Mouse (Mus musculus) kidney, embryonic 15.5 days (tissue): ENCODE results near the gene Traf1. TPM values are rescaled to one million over a fixed set of nuclear protein-coding genes. Genes with fewer than 3 reads are reported as not detected.
A peak's percentile ranks its signal among the peaks of the same experiment; 100 is the strongest.

Experiments used
- ATAC-seq: fragments of 200-750 bp; cut with Nextera tagmentation; replicated peaks from 2 replicates; pipeline ENCODE4 v1.8.0; 2017; ENCODE audit warnings: moderate TSS enrichment; ENCODE audit not compliant: low FRiP score
- H3K27ac ChIP-seq: fragments of 300-500 bp; sonication (generic); 2 replicates; pipeline ENCODE4 v1.5.1; 2015; ENCODE audit warnings: mild to moderate bottlenecking, inconsistent platforms
- H3K27me3 ChIP-seq: fragments of 300-500 bp; sonication (generic); 2 replicates; pipeline ENCODE4 v1.6.1; 2015; ENCODE audit warnings: inconsistent platforms
- H3K36me3 ChIP-seq: fragments of 300-500 bp; sonication (generic); 2 replicates; pipeline ENCODE4 v1.6.1; 2015; ENCODE audit warnings: inconsistent platforms
- H3K4me1 ChIP-seq: fragments of 300-500 bp; sonication (generic); 2 replicates; pipeline ENCODE4 v1.6.1; 2015; ENCODE audit warnings: inconsistent platforms
- H3K4me2 ChIP-seq: fragments of 300-500 bp; sonication (generic); 2 replicates; pipeline ENCODE4 v1.6.1; 2015; ENCODE audit warnings: moderate library complexity, mild to moderate bottlenecking, inconsistent platforms
- H3K4me3 ChIP-seq: fragments of 300-500 bp; sonication (generic); replicated peaks from 2 replicates; pipeline ENCODE4 v1.5.1; 2015; ENCODE audit warnings: mild to moderate bottlenecking, inconsistent platforms
- H3K9ac ChIP-seq: fragments of 300-500 bp; sonication (generic); 2 replicates; pipeline ENCODE4 v1.6.1; 2015; ENCODE audit warnings: mild to moderate bottlenecking, inconsistent platforms
- H3K9me3 ChIP-seq: fragments of 300-500 bp; sonication (generic); replicated peaks from 2 replicates; pipeline ENCODE4 v1.6.1; 2016; ENCODE audit warnings: inconsistent platforms
- WGBS: fragments of 180-500 bp; shearing (Covaris S2); methylation state at CpG from one replicate; pipeline ENCODE4 v1.1.7; 2015; ENCODE audit warnings: mixed read lengths; 5-methylcytosine and 5-hydroxymethylcytosine counted together
- polyA plus RNA-seq: library from polyadenylated mRNA; unstranded; fragments of >200 nt; fragmentation: Nextera tagmentation; extraction: Ambion mirVana; gene quantifications from 2 replicates; pipeline ENCODE4 v1.2.1, GENCODE M21; 2015

The Traf1 gene
- polyA plus RNA-seq, 1 experiment from 2014 or later, result 25.4 TPM

GRCm38 (mm10) chr2:34922729-34923128 lies 38.8 kb downstream of the Traf1 start:
- Histone ChIP-seq H3K4me2 (no peak overlapping the region), H3K9ac (no peak overlapping the region), H3K36me3 (no peaks in the 10 kb centered on the region), H3K27me3 (no peaks in the 10 kb centered on the region), H3K4me1 (no peaks in the 10 kb centered on the region), H3K9me3 (no peaks in the 10 kb centered on the region), H3K27ac (no peak overlapping the region), H3K4me3 (no peak overlapping the region)
- no peak for ATAC-seq
- WGBS, result 13% methylated on average over 2 of the region's 2 CpGs

GRCm38 (mm10) chr2:34920144-34920543 lies 41.4 kb downstream of the Traf1 start:
- Histone ChIP-seq H3K9me3 (no peaks in the 10 kb centered on the region), H3K4me1 (peaks cover under 1% of the 10 kb centered on the region; the same call in 1 of the 2 replicates), H3K27me3 (no peaks in the 10 kb centered on the region), H3K4me2 (no peak overlapping the region), H3K4me3 (no peak overlapping the region), H3K36me3 (no peaks in the 10 kb centered on the region), H3K27ac (no peak overlapping the region), H3K9ac (no peak overlapping the region)
- no peak for ATAC-seq
- 38% methylated on average over 2 of the region's 2 CpGs for WGBS

GRCm38 (mm10) chr2:34915103-34915502 lies 46.5 kb downstream of the Traf1 start:
- H3K4me3 ChIP-seq, result peak overlapping the region; percentile 62; the same call in 1 of the 2 replicates
- peaks cover 31% of the 10 kb centered on the region for H3K4me1 ChIP-seq
- peak overlapping the region; percentile 63 for H3K27ac ChIP-seq
- no peaks in the 10 kb centered on the region for H3K9me3 ChIP-seq
- peaks cover under 1% of the 10 kb centered on the region; the same call in 1 of the 2 replicates for H3K36me3 ChIP-seq
- H3K9ac ChIP-seq, result no peak overlapping the region
- H3K4me2 ChIP-seq, result peak overlapping the region; percentile 93
- WGBS, result 47% methylated on average over 2 of the region's 2 CpGs
- ATAC-seq, result no peak
- peaks cover 11% of the 10 kb centered on the region for H3K27me3 ChIP-seq

DNA sequence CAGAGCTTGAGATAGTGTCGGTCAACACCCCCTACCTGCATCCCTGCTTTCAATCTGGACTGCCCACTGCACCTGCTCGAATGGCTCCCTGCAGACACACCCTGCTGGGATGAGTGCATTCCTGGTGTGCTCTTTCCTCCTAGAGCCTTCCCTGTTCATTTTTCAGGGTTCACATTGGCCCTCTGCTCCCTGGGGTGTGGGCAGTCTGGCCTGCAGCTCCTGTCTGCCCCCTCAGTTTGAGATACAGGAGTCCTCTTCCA lies 46.8 kb downstream of the Traf1 start:
- Histone ChIP-seq H3K27me3 (peaks cover 11% of the 10 kb centered on the region), H3K4me3 (peak overlapping the region; percentile 62; the same call in 1 of the 2 replicates), H3K4me1 (peaks cover 31% of the 10 kb centered on the region), H3K9me3 (no peaks in the 10 kb centered on the region), H3K36me3 (peaks cover 4% of the 10 kb centered on the region; the same call in 1 of the 2 replicates), H3K4me2 (peak overlapping the region; percentile 93), H3K27ac (peak overlapping the region; percentile 63), H3K9ac (no peak overlapping the region)
- 0 out of 2 replicates have a peak, but pooled peaks have one; percentile 23 for ATAC-seq
- 10% methylated on average over 2 of the region's 2 CpGs for WGBS

- Histone ChIP-seq H3K9me3 (no peaks in the 10 kb centered on the region), H3K4me3 (peak overlapping the region; percentile 62), H3K27me3 (peaks cover 11% of the 10 kb centered on the region), H3K36me3 (peaks cover 8% of the 10 kb centered on the region; the same call in 1 of the 2 replicates), H3K9ac (peak overlapping the region; percentile 65), H3K4me2 (peak overlapping the region; percentile 93), H3K27ac (peak overlapping the region; percentile 63), H3K4me1 (peaks cover 31% of the 10 kb centered on the region)
- WGBS, result 2% methylated on average over 42 of the region's 50 CpGs
- peak; percentile 62 for ATAC-seq
Measured at GRCm38 (mm10) chr2:34914069-34914822, 47.3 kb downstream of the Traf1 start.

DNA sequence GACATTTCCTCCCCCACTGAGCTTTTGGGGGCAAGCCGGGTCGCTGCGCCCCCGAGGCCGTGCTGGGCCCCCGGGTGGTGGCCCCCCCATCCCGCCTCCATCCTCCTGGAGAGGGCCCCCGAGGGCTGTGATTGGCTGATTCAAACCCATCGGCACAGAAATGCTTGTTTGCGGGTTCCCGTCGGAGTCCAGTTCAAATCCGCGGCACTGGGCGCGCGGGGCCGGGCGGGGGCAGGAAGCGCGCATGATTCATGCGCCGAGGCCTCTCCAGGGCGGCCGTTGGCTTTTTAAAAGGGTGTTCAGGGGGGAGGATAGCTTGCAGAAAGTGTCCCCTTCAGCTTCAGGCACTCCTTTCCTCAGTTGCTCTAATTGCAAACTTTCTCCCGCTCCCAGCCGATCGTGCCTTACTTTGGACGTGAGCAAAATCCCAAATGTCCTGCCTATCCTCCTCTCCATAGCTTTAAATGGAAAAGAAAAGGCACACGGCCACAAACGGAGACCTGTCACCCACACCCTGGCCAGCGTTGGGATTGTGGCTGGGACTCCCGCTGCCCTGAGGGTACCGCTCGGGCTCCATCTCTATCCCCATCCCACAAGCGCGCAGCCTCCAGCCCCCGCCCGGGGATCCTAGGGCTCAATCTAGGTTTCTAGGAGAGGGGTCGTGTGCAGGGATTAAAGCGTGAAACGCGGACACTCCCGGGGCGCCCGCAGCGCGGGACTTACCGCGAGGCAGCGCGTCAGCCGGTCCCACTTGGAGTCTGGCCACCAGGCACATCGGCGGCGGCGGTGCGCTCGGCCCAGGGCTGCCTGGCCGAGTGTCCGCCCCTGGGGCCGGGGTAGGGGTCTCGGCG lies 48.1 kb downstream of the Traf1 start, which contains the start of gene Phf19:
Phf19 (minus strand) TSS at position 809 of the 851 bp plus-strand sequence.
- H3K4me1 ChIP-seq, result peaks cover 31% of the 10 kb centered on the region
- under 1% methylated on average over 59 of the region's 64 CpGs for WGBS
- H3K4me3 ChIP-seq, result peak within 1 kb of the TSS; percentile 62
- H3K4me2 ChIP-seq, result peak within 1 kb of the TSS; percentile 93
- peak within 1 kb of the TSS; percentile 63 for H3K27ac ChIP-seq
- peak within 1 kb of the TSS; percentile 65 for H3K9ac ChIP-seq
- peak; percentile 61 for ATAC-seq
- H3K9me3 ChIP-seq, result no peaks in the 10 kb centered on the region
- H3K27me3 ChIP-seq, result peaks cover 11% of the 10 kb centered on the region
- peaks cover 13% of the 10 kb centered on the region; the same call in 1 of the 2 replicates for H3K36me3 ChIP-seq

GRCm38 (mm10) chr2:34912613-34913012 lies 49.0 kb downstream of the Traf1 start:
- Histone ChIP-seq H3K4me1 (peaks cover 31% of the 10 kb centered on the region), H3K27me3 (peaks cover 11% of the 10 kb centered on the region), H3K9me3 (no peaks in the 10 kb centered on the region), H3K27ac (peak overlapping the region; percentile 63), H3K4me2 (peak overlapping the region; percentile 93), H3K4me3 (peak overlapping the region; percentile 62), H3K9ac (peak overlapping the region; percentile 65), H3K36me3 (peaks cover 13% of the 10 kb centered on the region; the same call in 1 of the 2 replicates)
- no peak for ATAC-seq
- 34% methylated on average over 7 of the region's 7 CpGs for WGBS

- H3K27ac ChIP-seq, result 0 out of 2 replicates have a peak overlapping the region, but pooled peaks have one; percentile 29
- H3K9me3 ChIP-seq, result no peaks in the 10 kb centered on the region
- peaks cover 11% of the 10 kb centered on the region for H3K27me3 ChIP-seq
- WGBS, result 63% methylated on average over 5 of the region's 5 CpGs
- H3K36me3 ChIP-seq, result peaks cover 13% of the 10 kb centered on the region; the same call in 1 of the 2 replicates
- H3K4me1 ChIP-seq, result peaks cover 32% of the 10 kb centered on the region
- ATAC-seq, result no peak
- H3K9ac ChIP-seq, result peak overlapping the region; percentile 24; the same call in 1 of the 2 replicates
- peak overlapping the region; percentile 93 for H3K4me2 ChIP-seq
- peak overlapping the region; percentile 62 for H3K4me3 ChIP-seq
Measured at GRCm38 (mm10) chr2:34911871-34912270, 49.7 kb downstream of the Traf1 start.

GRCm38 (mm10) chr2:34909719-34910118 lies 51.9 kb downstream of the Traf1 start:
- H3K9ac ChIP-seq, result no peak overlapping the region
- no peaks in the 10 kb centered on the region for H3K9me3 ChIP-seq
- H3K27me3 ChIP-seq, result peaks cover 11% of the 10 kb centered on the region
- WGBS, result 93% methylated on average over 4 of the region's 4 CpGs
- H3K36me3 ChIP-seq, result peaks cover 13% of the 10 kb centered on the region; the same call in 1 of the 2 replicates
- ATAC-seq, result no peak
- no peak overlapping the region for H3K4me2 ChIP-seq
- no peak overlapping the region for H3K4me3 ChIP-seq
- H3K4me1 ChIP-seq, result peaks cover 37% of the 10 kb centered on the region
- no peak overlapping the region for H3K27ac ChIP-seq

GRCm38 (mm10) chr2:34906861-34907604 lies 54.5 kb downstream of the Traf1 start:
- 42% methylated on average over 12 of the region's 12 CpGs for WGBS
- Histone ChIP-seq H3K4me3 (no peak overlapping the region), H3K4me1 (peaks cover 23% of the 10 kb centered on the region), H3K9ac (no peak overlapping the region), H3K4me2 (no peak overlapping the region), H3K27ac (no peak overlapping the region), H3K9me3 (no peaks in the 10 kb centered on the region), H3K36me3 (peaks cover 33% of the 10 kb centered on the region), H3K27me3 (peaks cover 4% of the 10 kb centered on the region)
- ATAC-seq, result no peak

GRCm38 (mm10) chr2:34906426-34906825 lies 55.1 kb downstream of the Traf1 start:
- H3K27ac ChIP-seq, result 0 out of 2 replicates have a peak overlapping the region, but pooled peaks have one; percentile 2
- no peak for ATAC-seq
- no peak overlapping the region for H3K4me2 ChIP-seq
- peaks cover 23% of the 10 kb centered on the region for H3K4me1 ChIP-seq
- WGBS, result 57% methylated on average over 6 of the region's 6 CpGs
- no peak overlapping the region for H3K4me3 ChIP-seq
- peaks cover 37% of the 10 kb centered on the region for H3K36me3 ChIP-seq
- no peaks in the 10 kb centered on the region for H3K9me3 ChIP-seq
- no peak overlapping the region for H3K9ac ChIP-seq
- no peaks in the 10 kb centered on the region for H3K27me3 ChIP-seq
